Comparison of ENCODE assay signal across 8 mouse cellular contexts in genomic region chr9:124425411-124425885, GRCm38 (mm10). TPM values are rescaled to one million over a fixed set of nuclear protein-coding genes. Genes with fewer than 3 reads are reported as not detected.
DNase-seq lines count a peak whose midpoint lies in the region; ATAC-seq and TF ChIP-seq lines count a peak whose summit lies in the region.

No protein-coding gene starts in this region.

- no peak for TF ChIP-seq EP300 in MEL (IDR thresholded peaks at IDR 0.05; ENCODE audit: low read depth in 1 of 2, low read length in 2 of 2)

- no peaks in the 10 kb centered on the region for H3K9me3 ChIP-seq in MEL (replicated peaks; ENCODE audit: insufficient read depth, low read length)
- H3K9me3 ChIP-seq in hindbrain, embryonic 10.5 days, result no peaks in the 10 kb centered on the region
- H3K9me3 ChIP-seq in lung, embryonic 15.5 days, result no peaks in the 10 kb centered on the region

- no peak overlapping the region for H3K9ac ChIP-seq in MEL (ENCODE audit: control insufficient read depth, low read depth, low read length, poor library complexity, severe bottlenecking)
- peak overlapping the region; percentile 57 for H3K9ac ChIP-seq in lung, embryonic 15.5 days

- no peaks in the 10 kb centered on the region for H3K36me3 ChIP-seq in MEL (ENCODE audit: control insufficient read depth in 1 of 2, insufficient read depth in 2 of 2, low read length in 2 of 2)
- H3K36me3 ChIP-seq in hindbrain, embryonic 10.5 days, result no peaks in the 10 kb centered on the region
- H3K36me3 ChIP-seq in lung, embryonic 15.5 days, result no peaks in the 10 kb centered on the region

- no peak overlapping the region for H3K27ac ChIP-seq in MEL (ENCODE audit: control insufficient read depth, low read depth, low read length)
- H3K27ac ChIP-seq in cerebellum, adult 2 months (ENCODE audit: insufficient read depth, low read length), result peak overlapping the region; percentile 94
- H3K27ac ChIP-seq in hindbrain, embryonic 10.5 days, result peak overlapping the region; percentile 99
- peak overlapping the region; percentile 99 for H3K27ac ChIP-seq in lung, embryonic 15.5 days
- peak overlapping the region; percentile 94 for H3K27ac ChIP-seq in olfactory bulb, adult 2 months (ENCODE audit: insufficient read depth, low read depth, low read length)

- no peaks in the 10 kb centered on the region for H3K27me3 ChIP-seq in MEL (ENCODE audit: control insufficient read depth in 1 of 2, insufficient read depth in 2 of 2, low read length in 2 of 2)
- H3K27me3 ChIP-seq in cerebellum, adult 2 months (ENCODE audit: control insufficient read depth, insufficient read depth, low read length), result no peaks in the 10 kb centered on the region
- H3K27me3 ChIP-seq in hindbrain, embryonic 10.5 days (ENCODE audit: insufficient read depth, poor library complexity, severe bottlenecking), result no peaks in the 10 kb centered on the region
- no peaks in the 10 kb centered on the region for H3K27me3 ChIP-seq in lung, embryonic 15.5 days

- under 1% methylated on average over 44 of the region's 47 CpGs for WGBS in cerebellum, adult 2 months
- under 1% methylated on average over 47 of the region's 47 CpGs for WGBS in hindbrain, embryonic 10.5 days
- under 1% methylated on average over 46 of the region's 47 CpGs for WGBS in lung, embryonic 15.5 days
- under 1% methylated on average over 47 of the region's 47 CpGs for WGBS in olfactory bulb, adult 2 months

- peak; percentile 18 for ATAC-seq in frontal cortex, adult (ENCODE audit: low TSS enrichment)
- peak; percentile 17 for ATAC-seq in lung, embryonic 15.5 days (ENCODE audit: borderline replicate concordance, extremely low read depth, low FRiP score, low TSS enrichment)

- no peaks in the 10 kb centered on the region for H3K4me1 ChIP-seq in MEL (ENCODE audit: control insufficient read depth in 1 of 2, insufficient read depth in 2 of 2, low read length in 2 of 2)
- no peaks in the 10 kb centered on the region for H3K4me1 ChIP-seq in cerebellum, adult 2 months (ENCODE audit: control insufficient read depth, insufficient read depth, low read length)
- peaks cover 6% of the 10 kb centered on the region for H3K4me1 ChIP-seq in hindbrain, embryonic 10.5 days (replicated peaks)
- no peaks in the 10 kb centered on the region for H3K4me1 ChIP-seq in lung, embryonic 15.5 days
- H3K4me1 ChIP-seq in olfactory bulb, adult 2 months (ENCODE audit: control insufficient read depth, insufficient read depth, low read length), result peaks cover 6% of the 10 kb centered on the region; the same call in 1 of the 2 replicates

- DNase-seq in MEL (ENCODE audit: low read depth, low spot score), result peak; percentile 4
- DNase-seq in cerebellum, adult 2 months, result peak; percentile 96 to 98
- peak; percentile 96 for DNase-seq in hindbrain, embryonic 10.5 days (ENCODE audit: low spot score)
- DNase-seq in layer of hippocampus, adult 9-10 months (ENCODE audit: low spot score), result peak; percentile 83
- DNase-seq in thymus, adult 18-20 months, result peak; percentile 77 to 83

- no peak for TF ChIP-seq CTCF in MEL (IDR thresholded peaks at IDR 0.05 in 2 of 3, conservative IDR thresholded peaks at IDR 0.05 in 1 of 3; ENCODE audit: control insufficient read depth in 1 of 3, insufficient read depth in 1 of 3, low read depth in 2 of 3, low read length in 3 of 3, poor library complexity in 1 of 3, severe bottlenecking in 1 of 3)
- no peak for TF ChIP-seq CTCF in cerebellum, adult 2 months (IDR thresholded peaks at IDR 0.05; ENCODE audit: borderline replicate concordance, insufficient read depth, low read depth, low read length)
- no peak for TF ChIP-seq CTCF in olfactory bulb, adult 2 months (IDR thresholded peaks at IDR 0.05; ENCODE audit: insufficient read depth, low read depth, low read length)

- no peaks in the 10 kb centered on the region; the same call in 1 of the 2 replicates for H3K79me2 ChIP-seq in MEL (ENCODE audit: control insufficient read depth, insufficient read depth, low read length, poor library complexity)

- no peak for TF ChIP-seq POLR2A in MEL (IDR thresholded peaks at IDR 0.05; ENCODE audit: control insufficient read depth in 1 of 2, insufficient read depth in 1 of 2, low read depth in 1 of 2, low read length in 2 of 2, poor library complexity in 1 of 2)
- TF ChIP-seq POLR2A in cerebellum, adult 2 months (IDR thresholded peaks at IDR 0.05; ENCODE audit: borderline replicate concordance, insufficient read depth, low read length), result peak; percentile 69; the same call in 1 of the 2 replicates
- peak; percentile 58 for TF ChIP-seq POLR2A in olfactory bulb, adult 2 months (IDR thresholded peaks at IDR 0.05; ENCODE audit: insufficient read depth, low read depth, low read length)

- TF ChIP-seq RAD21 in MEL (IDR thresholded peaks at IDR 0.05; ENCODE audit: low read depth, low read length), result no peak

- H3K4me2 ChIP-seq in lung, embryonic 15.5 days, result peak overlapping the region; percentile 78

- H3K4me3 ChIP-seq in MEL (ENCODE audit: control insufficient read depth in 1 of 2, insufficient read depth in 1 of 2, low read depth in 2 of 2, low read length in 2 of 2), result no peak overlapping the region
- H3K4me3 ChIP-seq in cerebellum, adult 2 months (replicated peaks; ENCODE audit: insufficient read depth, low read depth, low read length), result peak overlapping the region; percentile 87
- peak overlapping the region; percentile 78 for H3K4me3 ChIP-seq in hindbrain, embryonic 10.5 days
- peak overlapping the region; percentile 57 for H3K4me3 ChIP-seq in lung, embryonic 15.5 days
- H3K4me3 ChIP-seq in olfactory bulb, adult 2 months (ENCODE audit: insufficient read depth, low read depth, low read length), result peak overlapping the region; percentile 79

TF ChIP-seq in MEL, 35 proteins besides CTCF, POLR2A, EP300 and RAD21:
- TF ChIP-seq MYC (IDR thresholded peaks at IDR 0.05; ENCODE audit: low read depth, low read length) (no peak), MAZ (IDR thresholded peaks at IDR 0.05; ENCODE audit: low read depth, low read length) (0 out of 2 replicates have a peak, but pooled peaks have one; percentile 16)

RNA-seq across cellular contexts. Expression of gene Ppp2r3d, which starts 51.2 kb away (rescaled TPM):
- 17.4 and 18.3 TPM in 2 replicates for total RNA-seq in MEL (2012; rRNA removed)
- 10 to 100 TPM in 1 of 2 experiments, not detected in 1; 78.1 TPM for polyA plus RNA-seq in MEL (2012; ENCODE audit: insufficient read depth in 1 of 2, insufficient read length in 2 of 2, low read depth in 1 of 2, low replicate concordance in 2 of 2, missing spikeins in 1 of 2)
- polyA plus RNA-seq in cerebellum, adult 2 months (2012; rRNA removed), result 163 and 167 TPM in 2 replicates
- 142 and 209 TPM in 2 replicates for polyA plus RNA-seq in hindbrain, embryonic 10.5 days (2016; fragmentation: Nextera tagmentation; extraction: Ambion mirVana)
- 132 and 135 TPM in 2 replicates for polyA plus RNA-seq in lung, embryonic 15.5 days (2015; fragmentation: Nextera tagmentation; extraction: Ambion mirVana)
- not detected in 2 replicates for polyA plus RNA-seq in olfactory bulb, adult 2 months (2012; ENCODE audit: insufficient read depth, insufficient read length, low replicate concordance, missing spikeins)

Comparison
In these comparisons a context has a peak if more than half of its experiments do, and no peak if none do; other contexts are left out.
1. DNase-seq: peak in every context shown above with its lines; median percentile 97 in cerebellum, adult 2 months; 96 in hindbrain, embryonic 10.5 days; 83 in layer of hippocampus, adult 9-10 months; 80 in thymus, adult 18-20 months; 4 in MEL.
2. H3K4me3 ChIP-seq: peak in cerebellum, adult 2 months (single experiment), hindbrain, embryonic 10.5 days (single experiment), lung, embryonic 15.5 days (single experiment) and olfactory bulb, adult 2 months (single experiment); none in MEL (0 of 2).
3. POLR2A ChIP-seq: peak in cerebellum, adult 2 months (single experiment) and olfactory bulb, adult 2 months (single experiment); none in MEL (0 of 2).